Mouse (Mus musculus): ENCODE data around the gene Exoc6b. TPM values are rescaled to one million over a fixed set of nuclear protein-coding genes. Genes with fewer than 3 reads are reported as not detected.

Gene Exoc6b
- polyA plus RNA-seq, 1 experiment: 9.3 TPM

DNA sequence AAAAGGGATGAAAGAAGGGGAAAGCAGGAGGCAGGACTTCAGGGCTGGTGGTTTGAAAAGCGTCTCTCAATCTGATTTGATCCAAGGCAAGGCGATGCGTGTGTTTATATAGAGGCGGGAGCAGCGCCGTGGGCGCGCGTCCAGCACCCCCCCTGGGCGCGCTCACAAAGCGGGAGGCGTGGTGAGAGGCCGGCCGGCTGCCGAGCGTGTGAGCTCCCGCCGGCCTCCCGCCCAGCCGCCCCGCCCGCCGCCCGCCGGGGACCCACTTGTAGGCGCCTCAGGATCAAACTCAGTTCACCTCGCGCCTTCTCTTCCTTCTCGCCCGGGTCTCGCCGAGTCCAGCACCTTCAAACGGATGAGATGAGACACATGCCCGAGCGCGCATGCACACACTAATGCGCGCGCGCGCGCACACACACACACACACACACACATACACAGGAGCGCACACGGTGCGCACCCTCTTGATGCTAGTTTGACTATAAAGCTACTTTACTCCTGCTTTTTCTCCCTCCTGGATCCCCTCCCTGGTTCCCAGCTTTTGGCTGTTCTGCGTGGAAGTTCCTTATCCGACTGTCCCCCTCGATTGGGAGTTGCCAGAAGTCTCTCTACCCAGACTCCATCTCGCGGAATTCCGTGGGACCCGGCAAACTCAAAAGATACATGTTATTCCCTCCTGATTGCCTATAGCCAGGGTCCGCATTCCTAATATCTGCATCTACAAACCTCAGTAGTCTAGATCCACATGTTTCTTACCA is 480.2 kb downstream of the Exoc6b start:
- Histone ChIP-seq H3ac (ENCODE audit: control insufficient read depth, insufficient read length) (peak overlapping the region; percentile 23), H3K36me3 (ENCODE audit: control insufficient read depth, insufficient read depth) (no peaks in the 10 kb centered on the region), H3K4me2 (ENCODE audit: low read depth) (peak overlapping the region; percentile 99), H3K79me2 (ENCODE audit: control insufficient read depth, insufficient read depth) (no peaks in the 10 kb centered on the region), H3K27me3 (ENCODE audit: control insufficient read depth, insufficient read depth, insufficient read length) (peaks cover 66% of the 10 kb centered on the region), H3K4me3 (peak overlapping the region; percentile 24)
- TF ChIP-seq USF1 (IDR thresholded peaks at IDR 0.05; ENCODE audit: low read depth) (no peak), MYOD1 (IDR thresholded peaks at IDR 0.05; ENCODE audit: control insufficient read depth in 1 of 3, insufficient read length in 2 of 3, low read depth in 2 of 3) (no peak), REST (IDR thresholded peaks at IDR 0.05; ENCODE audit: insufficient read depth, insufficient read length) (no peak), CEBPB (IDR thresholded peaks at IDR 0.05; ENCODE audit: insufficient read depth, poor library complexity, severe bottlenecking) (no peak), SRF (IDR thresholded peaks at IDR 0.05; ENCODE audit: control insufficient read depth, insufficient read length, low read depth) (no peak), E2F4 (IDR thresholded peaks at IDR 0.05; ENCODE audit: insufficient read depth) (no peak), MYOG (IDR thresholded peaks at IDR 0.05; ENCODE audit: control insufficient read depth in 1 of 3, insufficient read depth in 1 of 3, insufficient read length in 2 of 3, low read depth in 2 of 3) (no peak), MAX (IDR thresholded peaks at IDR 0.05; ENCODE audit: low read depth) (no peak), POLR2A (IDR thresholded peaks at IDR 0.05; ENCODE audit: insufficient read length, low read depth) (no peak), POLR2AphosphoS2 (IDR thresholded peaks at IDR 0.05; ENCODE audit: insufficient read length, low read depth) (no peak), TCF12 (IDR thresholded peaks at IDR 0.05; ENCODE audit: insufficient read depth, poor library complexity, severe bottlenecking) (no peak), TCF3 (IDR thresholded peaks at IDR 0.05; ENCODE audit: insufficient read length, low read depth) (no peak)

DNA sequence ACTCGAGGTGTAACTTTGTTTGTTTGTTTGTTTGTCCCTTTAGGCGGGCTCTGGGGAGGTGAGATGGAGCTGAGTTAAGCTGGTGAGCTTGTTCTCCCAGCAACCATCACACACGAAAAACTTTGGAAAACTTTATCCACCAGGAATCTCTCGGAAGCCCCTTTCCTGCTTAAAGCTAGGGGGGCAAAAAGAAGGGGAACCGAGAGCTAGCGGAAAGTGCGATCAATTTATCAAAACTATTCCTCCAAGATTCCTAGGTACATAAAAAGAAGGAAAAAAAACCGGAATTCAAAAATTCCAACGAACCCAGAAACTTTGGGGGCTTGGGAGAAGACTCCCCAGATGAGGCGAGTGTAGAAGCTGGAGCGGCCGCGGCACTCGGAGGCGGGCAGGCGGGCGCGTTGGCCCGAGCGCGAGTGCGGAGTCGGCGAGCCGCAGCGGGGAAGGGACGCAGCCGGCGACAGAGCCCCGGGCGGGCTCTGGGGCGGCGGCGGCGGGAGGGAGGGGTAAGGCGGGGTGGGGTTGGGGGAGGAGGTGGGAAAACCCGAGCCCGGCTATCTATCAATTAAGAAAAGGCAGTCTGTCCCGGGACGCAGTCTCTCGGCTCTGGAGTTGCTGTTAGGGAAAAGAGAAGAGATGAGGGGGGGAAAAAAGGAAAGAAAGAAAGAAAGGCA is 481.0 kb downstream of the Exoc6b start:
- Histone ChIP-seq H3K79me2 (ENCODE audit: control insufficient read depth, insufficient read depth) (no peaks in the 10 kb centered on the region), H3K4me3 (peak overlapping the region; percentile 24), H3K27me3 (ENCODE audit: control insufficient read depth, insufficient read depth, insufficient read length) (peaks cover 73% of the 10 kb centered on the region), H3ac (ENCODE audit: control insufficient read depth, insufficient read length) (peak overlapping the region; percentile 23), H3K36me3 (ENCODE audit: control insufficient read depth, insufficient read depth) (no peaks in the 10 kb centered on the region), H3K4me2 (ENCODE audit: low read depth) (peak overlapping the region; percentile 99)
- TF ChIP-seq MYOD1 (IDR thresholded peaks at IDR 0.05; ENCODE audit: control insufficient read depth in 1 of 3, insufficient read length in 2 of 3, low read depth in 2 of 3): no peak
- TF ChIP-seq USF1 (IDR thresholded peaks at IDR 0.05; ENCODE audit: low read depth): no peak
- no peak for TF ChIP-seq SRF (IDR thresholded peaks at IDR 0.05; ENCODE audit: control insufficient read depth, insufficient read length, low read depth)
- no peak for TF ChIP-seq CEBPB (IDR thresholded peaks at IDR 0.05; ENCODE audit: insufficient read depth, poor library complexity, severe bottlenecking)
- TF ChIP-seq POLR2AphosphoS2 (IDR thresholded peaks at IDR 0.05; ENCODE audit: insufficient read length, low read depth): no peak
- no peak for TF ChIP-seq MYOG (IDR thresholded peaks at IDR 0.05; ENCODE audit: control insufficient read depth in 1 of 3, insufficient read depth in 1 of 3, insufficient read length in 2 of 3, low read depth in 2 of 3)
- no peak for TF ChIP-seq POLR2A (IDR thresholded peaks at IDR 0.05; ENCODE audit: insufficient read length, low read depth)
- TF ChIP-seq TCF12 (IDR thresholded peaks at IDR 0.05; ENCODE audit: insufficient read depth, poor library complexity, severe bottlenecking): no peak
- no peak for TF ChIP-seq REST (IDR thresholded peaks at IDR 0.05; ENCODE audit: insufficient read depth, insufficient read length)

DNA sequence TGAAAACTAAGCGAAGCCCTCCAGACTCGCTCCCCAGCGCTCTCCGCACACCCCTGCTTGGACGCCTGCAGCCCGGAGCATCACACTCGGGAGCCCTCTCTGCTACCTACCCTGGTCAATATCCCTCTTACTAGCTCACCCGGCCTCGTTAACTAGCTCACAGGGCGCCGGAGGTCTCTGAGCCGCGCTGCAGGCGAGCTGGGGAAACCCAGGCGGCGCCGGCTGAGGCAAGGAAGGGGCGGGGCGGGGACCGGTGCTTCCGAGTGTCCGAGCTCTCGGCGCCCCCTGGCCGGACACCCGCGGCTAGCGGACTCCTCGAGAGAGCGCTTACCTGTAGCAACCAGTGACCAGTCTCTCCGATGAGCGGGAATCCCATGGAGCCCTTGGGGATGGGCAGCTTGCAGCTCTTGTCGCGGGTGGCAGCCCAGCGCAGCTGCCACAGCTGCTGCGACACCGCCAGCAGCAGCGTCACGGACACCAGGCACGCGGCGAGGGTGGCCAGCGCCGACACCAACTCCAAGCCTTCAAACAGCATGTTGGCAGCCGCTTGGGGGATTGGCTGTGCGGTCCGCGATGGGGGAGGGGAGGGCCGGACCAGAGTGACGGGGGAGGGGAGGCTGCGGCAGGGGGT is 481.7 kb downstream of the Exoc6b start:
- H3K4me3 ChIP-seq: peak overlapping the region; percentile 24
- TF ChIP-seq TCF3 (IDR thresholded peaks at IDR 0.05; ENCODE audit: insufficient read length, low read depth) (peak; percentile 98), SRF (IDR thresholded peaks at IDR 0.05; ENCODE audit: control insufficient read depth, insufficient read length, low read depth) (no peak), MYOG (IDR thresholded peaks at IDR 0.05; ENCODE audit: control insufficient read depth in 1 of 3, insufficient read depth in 1 of 3, insufficient read length in 2 of 3, low read depth in 2 of 3) (peak; percentile 82 to 98 (median 96)), USF1 (IDR thresholded peaks at IDR 0.05; ENCODE audit: low read depth) (no peak), MYOD1 (IDR thresholded peaks at IDR 0.05; ENCODE audit: control insufficient read depth in 1 of 3, insufficient read length in 2 of 3, low read depth in 2 of 3) (peak in 2 of 3 experiments; percentile 73 to 93)
- H3K4me2 ChIP-seq (ENCODE audit: low read depth): peak overlapping the region; percentile 99
- H3K79me2 ChIP-seq (ENCODE audit: control insufficient read depth, insufficient read depth): no peaks in the 10 kb centered on the region
- peaks cover 77% of the 10 kb centered on the region for H3K27me3 ChIP-seq (ENCODE audit: control insufficient read depth, insufficient read depth, insufficient read length)
- no peaks in the 10 kb centered on the region for H3K36me3 ChIP-seq (ENCODE audit: control insufficient read depth, insufficient read depth)
- no peak overlapping the region for H3ac ChIP-seq (ENCODE audit: control insufficient read depth, insufficient read length)

DNA sequence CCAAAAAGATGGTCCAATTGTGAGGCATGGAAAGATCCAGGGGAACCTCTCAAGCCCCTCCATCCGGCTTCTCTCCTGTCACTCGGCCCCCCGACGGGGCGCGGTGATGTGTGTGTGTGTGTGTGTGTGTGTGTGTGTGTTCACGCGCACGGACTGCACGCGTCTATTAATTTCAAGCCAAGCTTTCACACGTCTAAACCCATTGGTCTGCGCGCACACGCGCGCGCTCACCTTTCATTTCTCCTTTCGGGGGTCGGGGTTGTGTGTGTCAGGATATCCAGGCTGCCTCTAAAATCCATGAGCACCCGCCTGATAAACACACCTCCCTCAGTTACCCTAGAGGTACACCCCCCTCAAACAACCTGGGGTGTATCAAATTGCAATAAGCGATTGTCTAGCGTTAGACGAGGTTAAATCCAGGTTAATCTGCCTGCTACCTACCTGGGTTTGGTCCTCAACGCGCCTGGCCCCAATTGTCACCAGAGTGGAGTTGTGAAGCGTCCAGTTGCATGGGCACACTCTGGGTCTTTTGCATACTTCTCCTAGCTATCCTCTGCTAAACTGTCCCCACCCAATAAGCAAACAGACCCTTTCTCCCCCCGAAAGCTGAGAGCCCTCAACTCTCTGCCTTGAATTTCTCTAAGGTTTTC is 482.6 kb downstream of the Exoc6b start:
- Histone ChIP-seq H3K27me3 (ENCODE audit: control insufficient read depth, insufficient read depth, insufficient read length) (peaks cover 83% of the 10 kb centered on the region), H3K36me3 (ENCODE audit: control insufficient read depth, insufficient read depth) (no peaks in the 10 kb centered on the region), H3K79me2 (ENCODE audit: control insufficient read depth, insufficient read depth) (no peaks in the 10 kb centered on the region), H3ac (ENCODE audit: control insufficient read depth, insufficient read length) (no peak overlapping the region), H3K4me2 (ENCODE audit: low read depth) (peak overlapping the region; percentile 99), H3K4me3 (peak overlapping the region; percentile 24)
- TF ChIP-seq MYOD1 (IDR thresholded peaks at IDR 0.05; ENCODE audit: control insufficient read depth in 1 of 3, insufficient read length in 2 of 3, low read depth in 2 of 3) (no peak), E2F4 (IDR thresholded peaks at IDR 0.05; ENCODE audit: insufficient read depth) (no peak), TCF3 (IDR thresholded peaks at IDR 0.05; ENCODE audit: insufficient read length, low read depth) (no peak), MAX (IDR thresholded peaks at IDR 0.05; ENCODE audit: low read depth) (no peak), POLR2A (IDR thresholded peaks at IDR 0.05; ENCODE audit: insufficient read length, low read depth) (no peak), POLR2AphosphoS2 (IDR thresholded peaks at IDR 0.05; ENCODE audit: insufficient read length, low read depth) (no peak), REST (IDR thresholded peaks at IDR 0.05; ENCODE audit: insufficient read depth, insufficient read length) (no peak), MYOG (IDR thresholded peaks at IDR 0.05; ENCODE audit: control insufficient read depth in 1 of 3, insufficient read depth in 1 of 3, insufficient read length in 2 of 3, low read depth in 2 of 3) (no peak), SRF (IDR thresholded peaks at IDR 0.05; ENCODE audit: control insufficient read depth, insufficient read length, low read depth) (no peak), TCF12 (IDR thresholded peaks at IDR 0.05; ENCODE audit: insufficient read depth, poor library complexity, severe bottlenecking) (no peak), CEBPB (IDR thresholded peaks at IDR 0.05; ENCODE audit: insufficient read depth, poor library complexity, severe bottlenecking) (no peak)

All from myocyte (in vitro differentiated cells).